Mouse (Mus musculus) neural tube, embryonic 11.5 days (tissue): ENCODE measurements around the gene Tomm34. TPM values are rescaled to one million over a fixed set of nuclear protein-coding genes. Genes with fewer than 3 reads are reported as not detected.

Experiments used
- ATAC-seq: fragments of 200-750 bp; cut with Nextera tagmentation; 2 replicates; pipeline ENCODE4 v1.8.0; 2017; ENCODE audit warnings: moderate number of reproducible peaks, mild to moderate bottlenecking, moderate TSS enrichment, moderate library complexity; ENCODE audit not compliant: insufficient read depth, low FRiP score, low TSS enrichment
- DNase-seq: peaks from one replicate; pipeline ENCODE4 v3.0.0-alpha.2; 2015; ENCODE audit warnings: low spot score
- H3K27ac ChIP-seq: fragments of 300-500 bp; sonication (generic); 2 replicates; pipeline ENCODE4 v1.5.1; 2014; ENCODE audit warnings: low read depth, mild to moderate bottlenecking, low read length
- H3K27me3 ChIP-seq: fragments of 300-500 bp; sonication (generic); 2 replicates; pipeline ENCODE4 v1.6.1; 2014; ENCODE audit warnings: mild to moderate bottlenecking, low read length, mixed read lengths; ENCODE audit not compliant: control insufficient read depth, insufficient read depth
- H3K36me3 ChIP-seq: fragments of 300-500 bp; sonication (generic); 2 replicates; pipeline ENCODE4 v1.6.1; 2014; ENCODE audit warnings: mild to moderate bottlenecking, low read length, moderate library complexity, mixed read lengths; ENCODE audit not compliant: control insufficient read depth, insufficient read depth
- H3K4me1 ChIP-seq: fragments of 300-500 bp; sonication (generic); 2 replicates; pipeline ENCODE4 v1.6.1; 2014; ENCODE audit warnings: low read length, mixed read lengths; ENCODE audit not compliant: control insufficient read depth, insufficient read depth
- H3K4me2 ChIP-seq: fragments of 300-500 bp; sonication (generic); 2 replicates; pipeline ENCODE4 v1.6.1; 2014; ENCODE audit warnings: low read depth, mild to moderate bottlenecking, moderate library complexity
- H3K4me3 ChIP-seq: fragments of 300-500 bp; sonication (generic); 2 replicates; pipeline ENCODE4 v1.5.1; 2014; ENCODE audit warnings: low read depth, low read length
- H3K9ac ChIP-seq: fragments of 300-500 bp; sonication (generic); 2 replicates; pipeline ENCODE4 v1.6.1; 2014; ENCODE audit warnings: mild to moderate bottlenecking, low read length
- H3K9me3 ChIP-seq: fragments of 300-500 bp; sonication (generic); 2 replicates; pipeline ENCODE4 v1.6.1; 2016; ENCODE audit warnings: low read length; ENCODE audit not compliant: control insufficient read depth
- WGBS: fragments of 180-500 bp; shearing (Covaris S2); extraction: QIAGEN DNeasy Blood & Tissue Kit; methylation state at CpG from one replicate; pipeline ENCODE4 v1.1.7; 2014; 5-methylcytosine and 5-hydroxymethylcytosine counted together
- polyA plus RNA-seq: library from polyadenylated mRNA; unstranded; fragments of >200 nt; fragmentation: Nextera tagmentation; extraction: Ambion mirVana; gene quantifications from 2 replicates; pipeline ENCODE4 v1.2.1, GENCODE M21; 2014

Tomm34 gene
- polyA plus RNA-seq, 1 experiment from 2014 or later: 50.5 TPM

DNA sequence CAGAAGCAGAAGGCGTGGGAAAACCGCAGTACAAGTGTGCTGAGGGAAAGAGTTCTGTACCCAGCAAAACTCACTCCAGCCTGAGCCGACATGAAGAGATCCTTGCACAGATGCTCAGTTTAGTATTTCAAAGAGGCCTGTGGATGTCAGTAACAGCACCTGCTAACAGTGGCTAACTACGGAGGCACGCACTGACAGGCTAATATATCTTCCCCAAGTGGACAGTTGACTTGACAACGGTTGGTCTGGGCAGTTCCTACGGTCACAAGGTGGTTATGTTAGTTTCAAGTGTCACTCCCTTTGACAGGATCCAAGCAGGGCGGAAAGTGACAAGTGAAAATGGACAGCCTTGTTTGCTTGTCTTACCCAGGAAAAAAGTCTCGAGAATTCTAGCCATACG, 11.2 kb upstream of the Tomm34 start:
- H3K4me1 ChIP-seq: no peaks in the 10 kb centered on the region
- DNase-seq: no peak
- H3K4me3 ChIP-seq: no peak overlapping the region
- H3K27me3 ChIP-seq: no peaks in the 10 kb centered on the region
- 86% methylated on average over 10 of the region's 10 CpGs for WGBS
- H3K27ac ChIP-seq: no peak overlapping the region
- no peak for ATAC-seq
- H3K36me3 ChIP-seq: no peaks in the 10 kb centered on the region
- H3K9me3 ChIP-seq: no peaks in the 10 kb centered on the region
- H3K4me2 ChIP-seq: no peak overlapping the region
- no peak overlapping the region for H3K9ac ChIP-seq

GRCm38 (mm10) chr2:164081577-164081976, 10.6 kb upstream of the Tomm34 start:
- no peak for DNase-seq
- no peaks in the 10 kb centered on the region for H3K36me3 ChIP-seq
- H3K4me2 ChIP-seq: no peak overlapping the region
- no peak for ATAC-seq
- H3K9ac ChIP-seq: no peak overlapping the region
- 95% methylated on average over 10 of the region's 10 CpGs for WGBS
- H3K4me3 ChIP-seq: no peak overlapping the region
- no peaks in the 10 kb centered on the region for H3K4me1 ChIP-seq
- H3K27ac ChIP-seq: no peak overlapping the region
- H3K9me3 ChIP-seq: no peaks in the 10 kb centered on the region
- H3K27me3 ChIP-seq: no peaks in the 10 kb centered on the region

DNA sequence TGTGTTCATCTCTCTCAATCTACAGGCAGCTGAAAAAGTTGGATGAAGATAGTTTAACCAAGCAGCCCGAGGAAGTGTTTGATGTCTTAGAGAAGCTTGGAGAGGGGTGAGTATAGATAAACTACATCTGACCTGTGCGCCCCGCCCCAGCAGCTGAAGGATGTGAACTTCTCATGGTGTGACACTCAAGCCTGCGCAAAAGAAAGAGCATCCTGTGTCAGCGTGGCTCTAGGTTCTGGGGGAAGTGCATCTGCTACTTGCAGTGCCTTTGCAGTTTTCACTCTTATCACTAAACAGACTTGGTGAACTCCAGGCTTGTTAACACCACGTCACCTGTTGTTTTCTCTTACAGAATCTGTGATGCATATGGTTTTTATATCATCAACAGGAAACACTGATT, 8.5 kb upstream of the Tomm34 start:
- no peak overlapping the region for H3K4me3 ChIP-seq
- no peaks in the 10 kb centered on the region for H3K9me3 ChIP-seq
- peaks cover 10% of the 10 kb centered on the region for H3K4me1 ChIP-seq
- no peaks in the 10 kb centered on the region for H3K36me3 ChIP-seq
- no peak overlapping the region for H3K27ac ChIP-seq
- no peak overlapping the region for H3K4me2 ChIP-seq
- ATAC-seq: no peak
- no peaks in the 10 kb centered on the region for H3K27me3 ChIP-seq
- no peak overlapping the region for H3K9ac ChIP-seq
- WGBS: 91% methylated on average over 6 of the region's 6 CpGs
- DNase-seq: no peak

DNA sequence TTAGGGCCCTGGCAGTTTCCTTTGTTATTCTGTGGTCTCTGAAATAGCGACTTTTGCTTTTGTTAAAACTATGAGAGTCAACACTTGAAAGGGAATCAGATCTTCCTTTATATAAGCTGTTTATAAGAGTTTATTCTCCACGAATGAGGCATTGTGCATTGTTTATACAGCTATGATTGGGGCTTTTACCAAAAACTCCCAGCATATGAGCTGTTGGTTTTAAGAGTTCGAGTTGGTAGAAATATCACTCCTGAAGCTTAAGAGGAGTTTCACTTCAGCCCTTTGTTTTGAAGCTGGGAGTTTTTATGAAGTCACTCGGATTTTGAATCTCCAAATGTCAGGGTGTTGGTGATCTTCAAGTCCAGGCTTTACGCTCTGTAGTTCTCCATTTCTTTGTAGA, 6.9 kb upstream of the Tomm34 start:
- Histone ChIP-seq H3K27me3 (no peaks in the 10 kb centered on the region), H3K4me2 (no peak overlapping the region), H3K27ac (no peak overlapping the region), H3K4me1 (peaks cover 10% of the 10 kb centered on the region), H3K4me3 (no peak overlapping the region), H3K9me3 (no peaks in the 10 kb centered on the region), H3K36me3 (no peaks in the 10 kb centered on the region), H3K9ac (no peak overlapping the region)
- 91% methylated on average over 5 of the region's 5 CpGs for WGBS
- DNase-seq (no peak), ATAC-seq (no peak)

- H3K36me3 ChIP-seq: no peaks in the 10 kb centered on the region
- WGBS: 92% methylated on average over 8 of the region's 8 CpGs
- no peaks in the 10 kb centered on the region for H3K27me3 ChIP-seq
- H3K27ac ChIP-seq: no peak overlapping the region
- no peak for ATAC-seq
- no peak overlapping the region for H3K9ac ChIP-seq
- no peak overlapping the region for H3K4me3 ChIP-seq
- no peak overlapping the region for H3K4me2 ChIP-seq
- no peaks in the 10 kb centered on the region for H3K9me3 ChIP-seq
- DNase-seq: no peak
- H3K4me1 ChIP-seq: peaks cover 10% of the 10 kb centered on the region
Measured at GRCm38 (mm10) chr2:164076874-164077425, 6.0 kb upstream of the Tomm34 start.

DNA sequence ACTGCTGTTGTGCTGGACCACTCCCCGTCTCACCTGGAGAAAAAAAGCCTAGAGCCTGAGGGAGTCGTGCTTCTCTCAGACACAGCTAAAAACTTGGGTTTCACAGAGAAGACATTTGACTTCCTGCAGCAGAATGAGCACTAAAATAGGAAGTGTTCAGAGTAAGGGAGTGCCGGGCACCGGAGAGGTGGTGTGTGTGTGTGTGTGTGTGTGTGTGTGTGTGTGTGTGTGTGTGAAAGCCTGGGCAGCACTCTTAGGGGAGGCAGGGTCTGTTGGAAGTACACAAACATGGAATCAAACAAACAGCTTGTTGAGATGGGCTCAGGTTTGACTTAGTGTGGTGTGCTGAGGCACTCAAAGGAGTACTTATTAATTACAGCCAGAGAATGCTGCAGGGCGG, 4.1 kb upstream of the Tomm34 start:
- Histone ChIP-seq H3K4me1 (peaks cover 10% of the 10 kb centered on the region), H3K27me3 (no peaks in the 10 kb centered on the region), H3K4me3 (no peak overlapping the region; the same call in 1 of the 2 replicates), H3K36me3 (no peaks in the 10 kb centered on the region), H3K9ac (no peak overlapping the region), H3K9me3 (no peaks in the 10 kb centered on the region), H3K4me2 (peak overlapping the region; percentile 80), H3K27ac (no peak overlapping the region)
- WGBS: 62% methylated on average over 5 of the region's 5 CpGs
- ATAC-seq (no peak), DNase-seq (no peak)

GRCm38 (mm10) chr2:164073918-164074578, 3.1 kb upstream of the Tomm34 start:
- Histone ChIP-seq H3K36me3 (no peaks in the 10 kb centered on the region), H3K4me3 (peak overlapping the region; percentile 73), H3K4me2 (peak overlapping the region; percentile 80), H3K9me3 (no peaks in the 10 kb centered on the region), H3K9ac (peak overlapping the region; percentile 65), H3K27ac (no peak overlapping the region), H3K27me3 (no peaks in the 10 kb centered on the region), H3K4me1 (peaks cover 12% of the 10 kb centered on the region)
- DNase-seq: peak; percentile 98
- WGBS: under 1% methylated on average over 48 of the region's 48 CpGs
- ATAC-seq: peak; percentile 72

DNA sequence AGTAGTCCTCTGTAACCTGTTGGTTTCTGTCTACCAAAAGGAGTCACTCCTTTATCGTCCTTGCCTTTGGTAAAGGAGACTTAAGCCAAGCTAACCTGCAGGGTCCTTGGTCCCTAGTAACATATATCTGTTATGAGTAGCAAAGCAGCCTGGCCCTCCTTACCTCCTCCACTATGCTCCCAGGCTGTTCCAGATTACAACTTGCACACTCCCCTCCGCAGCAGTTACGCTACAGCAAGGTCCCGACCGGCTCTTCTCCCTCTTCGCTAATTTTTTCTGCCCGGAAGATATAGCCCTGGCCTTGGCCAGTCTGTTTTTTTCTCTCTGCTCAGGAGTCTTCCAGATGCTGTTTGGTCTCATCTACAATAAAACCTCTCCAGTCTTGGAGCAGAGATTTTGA, 2.2 kb upstream of the Tomm34 start:
- no peak overlapping the region for H3K27ac ChIP-seq
- DNase-seq (no peak), ATAC-seq (no peak)
- H3K9me3 ChIP-seq: no peaks in the 10 kb centered on the region
- no peaks in the 10 kb centered on the region for H3K27me3 ChIP-seq
- 78% methylated on average over 7 of the region's 7 CpGs for WGBS
- peaks cover 12% of the 10 kb centered on the region for H3K4me1 ChIP-seq
- no peak overlapping the region for H3K4me2 ChIP-seq
- H3K36me3 ChIP-seq: no peaks in the 10 kb centered on the region
- no peak overlapping the region for H3K9ac ChIP-seq
- H3K4me3 ChIP-seq: no peak overlapping the region

GRCm38 (mm10) chr2:164072109-164072508, 1.1 kb upstream of the Tomm34 start:
- DNase-seq (no peak), ATAC-seq (no peak)
- WGBS: 61% methylated on average over 2 of the region's 2 CpGs
- Histone ChIP-seq H3K36me3 (no peaks in the 10 kb centered on the region), H3K27ac (no peak overlapping the region), H3K9ac (no peak overlapping the region), H3K9me3 (no peaks in the 10 kb centered on the region), H3K4me3 (no peak overlapping the region), H3K4me2 (no peak overlapping the region), H3K4me1 (peaks cover 12% of the 10 kb centered on the region), H3K27me3 (no peaks in the 10 kb centered on the region)
